Mouse (Mus musculus) brain, embryonic 14.5 days (tissue): Measurements from ENCODE around the gene Gm12185. TPM values are rescaled to one million over a fixed set of nuclear protein-coding genes. Genes with fewer than 3 reads are reported as not detected.

Source experiments
- DNase-seq: peaks from one replicate; pipeline ENCODE4 v3.0.0-alpha.2; 2011; ENCODE audit warnings: low read depth
- CTCF ChIP-seq: fragments of 200-500 bp; IDR thresholded peaks from 2 replicates; pipeline ENCODE4 v1.5.1; 2012; ENCODE audit warnings: inconsistent platforms, mild to moderate bottlenecking, moderate library complexity, borderline replicate concordance; ENCODE audit not compliant: insufficient read depth, insufficient read length; ENCODE audit errors: extremely low read depth
- POLR2A ChIP-seq: fragments of 200-500 bp; IDR thresholded peaks from 2 replicates; pipeline ENCODE4 v1.6.1; 2012; ENCODE audit warnings: mild to moderate bottlenecking, inconsistent platforms, borderline replicate concordance; ENCODE audit not compliant: poor library complexity, insufficient read depth, insufficient read length, severe bottlenecking; ENCODE audit errors: extremely low read depth
- polyA plus RNA-seq: library from polyadenylated mRNA; depleted of rRNA; stranded (reverse); fragments of >200 nt; gene quantifications from 2 replicates; pipeline ENCODE4 v1.2.3, GENCODE M21; 2012; rRNA removed

Gene Gm12185
- polyA plus RNA-seq, 1 experiment, result 0.04 TPM

GRCm38 (mm10) chr11:48871817-48872541 is 120.0 kb downstream of the Gm12185 start:
- DNase-seq, result peak; percentile 21
- TF ChIP-seq CTCF, result no peak
- no peak for TF ChIP-seq POLR2A

- TF ChIP-seq CTCF, result peak; percentile 15; the same call in 1 of the 2 replicates
- TF ChIP-seq POLR2A, result no peak
Observed at GRCm38 (mm10) chr11:48871201-48871772, 120.7 kb downstream of the Gm12185 start, which contains the start of gene Irgm1. Gene Irgm1, minus strand, starts transcription at chr11:48871683.

GRCm38 (mm10) chr11:48870781-48871180 is 121.2 kb downstream of the Gm12185 start:
- no peak for DNase-seq

More at GRCm38 (mm10) chr11:48871201-48871772, 120.7 kb downstream of the Gm12185 start, which contains the start of gene Irgm1:
- peak; percentile 46 for DNase-seq

GRCm38 (mm10) chr11:48869380-48870110 is 122.5 kb downstream of the Gm12185 start:
- DNase-seq, result no peak
- TF ChIP-seq CTCF, result no peak

More at GRCm38 (mm10) chr11:48870781-48871180, 121.2 kb downstream of the Gm12185 start:
- TF ChIP-seq POLR2A, result no peak
- no peak for TF ChIP-seq CTCF

- TF ChIP-seq CTCF, result no peak
- TF ChIP-seq POLR2A, result no peak
- DNase-seq, result no peak
Observed at GRCm38 (mm10) chr11:48866481-48866880, 125.5 kb downstream of the Gm12185 start.

- TF ChIP-seq CTCF, result no peak
- no peak for TF ChIP-seq POLR2A
- DNase-seq, result no peak
Observed at GRCm38 (mm10) chr11:48863808-48864207, 128.2 kb downstream of the Gm12185 start.

GRCm38 (mm10) chr11:48862784-48863319 is 129.2 kb downstream of the Gm12185 start:
- no peak for DNase-seq
- TF ChIP-seq CTCF, result no peak
- TF ChIP-seq POLR2A, result no peak

GRCm38 (mm10) chr11:48859014-48859413 is 133.0 kb downstream of the Gm12185 start:
- peak; percentile 88 for DNase-seq
- TF ChIP-seq CTCF (peak; percentile 62; the same call in 1 of the 2 replicates), POLR2A (no peak)

Other genes with a start within 250 kb of the Gm12185 start
- 1,339 and 1,725 TPM in 2 replicates for gene Rack1, start 191.9 kb downstream of the Gm12185 start, polyA plus RNA-seq
- gene Trim41, start 174.9 kb downstream of the Gm12185 start, polyA plus RNA-seq, result 39.3 and 44.2 TPM in 2 replicates
- gene Trim7, start 166.1 kb downstream of the Gm12185 start, polyA plus RNA-seq, result 2.6 and 2.8 TPM in 2 replicates
- gene Gm12184, start 165.6 kb downstream of the Gm12185 start, polyA plus RNA-seq, result 34.5 and 47.1 TPM in 2 replicates
- gene Irgm1, start 120.5 kb downstream of the Gm12185 start, polyA plus RNA-seq, result 1.2 and 1.9 TPM in 2 replicates
- 0.10 and 0.23 TPM in 2 replicates for gene Gm5431, start 90.0 kb downstream of the Gm12185 start, polyA plus RNA-seq
- 0.79 and 0.81 TPM in 2 replicates for gene Psme2b, start 46.0 kb downstream of the Gm12185 start, polyA plus RNA-seq
- gene Olfr56, start 13.3 kb downstream of the Gm12185 start, polyA plus RNA-seq, result 0.03 TPM in 1 of 2 replicates, not detected in the other
- gene 9930111J21Rik1, start 12.8 kb downstream of the Gm12185 start, polyA plus RNA-seq, result 0.10 and 0.15 TPM in 2 replicates
- 0.07 and 0.13 TPM in 2 replicates for gene Tgtp1, start 1.9 kb upstream of the Gm12185 start, polyA plus RNA-seq
- 0.18 and 0.42 TPM in 2 replicates for gene 9930111J21Rik2, start 59.0 kb upstream of the Gm12185 start, polyA plus RNA-seq
- 0.11 TPM in 1 of 2 replicates, not detected in the other for gene Tgtp2, start 72.0 kb upstream of the Gm12185 start, polyA plus RNA-seq
- 0.19 and 0.63 TPM in 2 replicates for gene Ifi47, start 84.4 kb upstream of the Gm12185 start, polyA plus RNA-seq
- gene Olfr1396, start 122.6 kb upstream of the Gm12185 start, polyA plus RNA-seq, result not detected in 2 replicates
- not detected in 2 replicates for gene Olfr1395, start 150.0 kb upstream of the Gm12185 start, polyA plus RNA-seq
- gene Olfr1394, start 162.2 kb upstream of the Gm12185 start, polyA plus RNA-seq, result not detected in 2 replicates
- 0.06 and 0.16 TPM in 2 replicates for gene Btnl9, start 194.9 kb upstream of the Gm12185 start, polyA plus RNA-seq
- 23.8 and 34.9 TPM in 2 replicates for gene Zfp62, start 211.1 kb upstream of the Gm12185 start, polyA plus RNA-seq